Mouse (Mus musculus) heart, adult 2 months (tissue): ENCODE results near the gene Wdr70.
A peak's percentile ranks its signal among the peaks of the same experiment; 100 is the strongest.

ENCODE experiments used
- CTCF ChIP-seq: fragments of 200-600 bp; IDR thresholded peaks from 2 replicates; pipeline ENCODE4 v1.8.1; 2022; ENCODE audit warnings: antibody characterized with exemption, mild to moderate bottlenecking, moderate library complexity
- POLR2A ChIP-seq: fragments of 200-500 bp; IDR thresholded peaks from 2 replicates; pipeline ENCODE4 v1.6.1; 2011; ENCODE audit warnings: mild to moderate bottlenecking, low read depth, low read length, control low read depth; ENCODE audit not compliant: insufficient read depth

DNA sequence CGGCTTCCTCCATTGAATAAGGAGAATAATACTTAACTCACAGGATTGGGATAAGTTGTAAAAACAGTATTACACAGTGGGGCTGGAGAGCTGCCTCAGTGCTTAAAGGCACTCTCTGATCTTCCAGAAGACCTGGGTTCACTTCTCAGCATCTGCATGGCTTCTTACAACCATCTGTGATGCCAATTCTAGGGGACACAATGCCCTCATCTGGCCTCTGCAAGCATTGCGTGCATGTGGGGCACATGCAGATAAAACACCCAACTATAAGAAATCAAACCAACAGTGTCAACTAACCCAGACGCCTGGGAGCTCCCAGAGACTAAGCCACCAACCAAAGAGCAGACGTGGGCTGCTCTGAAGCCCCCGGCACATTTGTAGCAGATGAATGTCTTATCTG, 60.6 kb downstream of the Wdr70 start:
- TF ChIP-seq CTCF, result peak; percentile 28
- TF ChIP-seq POLR2A, result no peak
